In the genomic region with DNA sequence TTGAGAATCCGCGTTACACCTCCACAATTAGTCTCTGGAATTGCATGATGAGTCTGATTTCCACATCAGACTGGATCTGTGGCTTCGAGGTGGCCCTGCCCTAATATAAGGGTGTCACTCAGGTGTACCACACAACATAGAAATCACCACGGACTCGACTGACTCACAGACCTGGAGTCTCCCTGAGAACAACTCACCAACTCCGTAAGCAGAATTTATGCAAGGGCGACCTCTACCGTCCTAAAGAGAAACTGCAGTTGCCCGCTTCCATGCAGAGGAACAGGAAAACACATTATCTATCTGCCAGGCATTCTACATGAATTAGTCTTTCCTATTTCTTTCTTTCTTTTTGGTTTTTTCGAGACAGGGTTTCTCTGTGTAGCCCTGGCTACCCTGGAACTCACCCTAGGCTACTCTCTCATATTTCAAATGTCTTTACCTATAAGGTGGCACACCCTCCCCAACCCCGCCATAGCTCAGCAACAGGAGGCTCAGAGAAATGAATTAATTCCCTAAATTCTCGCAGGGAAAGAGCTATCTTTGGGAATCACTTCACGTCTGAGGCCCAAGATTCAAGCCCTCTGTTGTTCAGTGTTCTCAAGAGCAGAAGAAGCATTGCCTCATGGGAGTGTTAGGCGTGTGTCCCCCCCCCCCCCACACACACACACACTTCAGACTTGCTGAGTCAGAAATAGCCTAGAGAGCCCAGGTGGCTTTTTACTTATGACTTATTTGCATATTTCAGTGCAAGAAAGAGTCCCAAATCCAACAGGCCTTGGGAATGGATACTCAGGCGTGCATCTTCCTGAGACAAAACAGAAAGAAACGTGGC, we compare ENCODE assay signal across 8 mouse cellular contexts. TPM values are rescaled to one million over a fixed set of nuclear protein-coding genes. Genes with fewer than 3 reads are reported as not detected.
A peak's percentile ranks its signal among the peaks of the same experiment; 100 is the strongest.
DNase-seq lines count a peak whose midpoint lies in the region; ATAC-seq and TF ChIP-seq lines count a peak whose summit lies in the region.

No protein-coding gene starts in this region.

- peak; percentile 73 for ATAC-seq in kidney, embryonic 14.5 days (ENCODE audit: low FRiP score, low TSS enrichment)
- ATAC-seq in limb, embryonic 14.5 days (ENCODE audit: low FRiP score, low read depth): peak; percentile 74
- ATAC-seq in midbrain, postnatal 0 days (ENCODE audit: low FRiP score): peak; percentile 55

- H3K27ac ChIP-seq in bone marrow macrophage, adult 2 months (ENCODE audit: insufficient read depth, low read depth, low read length): no peak overlapping the region
- peak overlapping the region; percentile 42; the same call in 1 of the 2 replicates for H3K27ac ChIP-seq in embryonic fibroblast, embryonic 13.5 days (ENCODE audit: insufficient read depth, low read length)
- peak overlapping the region; percentile 87 for H3K27ac ChIP-seq in heart, embryonic 10.5 days
- no peak overlapping the region for H3K27ac ChIP-seq in kidney, embryonic 14.5 days (ENCODE audit: low read depth, low read length)
- H3K27ac ChIP-seq in limb, embryonic 14.5 days (replicated peaks; ENCODE audit: low read depth, low read length): no peak overlapping the region
- peak overlapping the region; percentile 47; the same call in 1 of the 2 replicates for H3K27ac ChIP-seq in midbrain, postnatal 0 days (ENCODE audit: low read depth, low read length)

- H3K36me3 ChIP-seq in heart, embryonic 10.5 days: 0 out of 2 replicates have a peak, but pooled peaks cover 11% of the 10 kb centered on the region
- peaks cover 6% of the 10 kb centered on the region; the same call in 1 of the 2 replicates for H3K36me3 ChIP-seq in kidney, embryonic 14.5 days (ENCODE audit: control insufficient read depth, insufficient read depth, low read length)
- peaks cover 6% of the 10 kb centered on the region; the same call in 1 of the 2 replicates for H3K36me3 ChIP-seq in limb, embryonic 14.5 days (ENCODE audit: control insufficient read depth, insufficient read depth, low read length)
- peaks cover 15% of the 10 kb centered on the region for H3K36me3 ChIP-seq in midbrain, postnatal 0 days (ENCODE audit: insufficient read depth, low read length)

- TF ChIP-seq POLR2A in bone marrow macrophage, adult 2 months (IDR thresholded peaks at IDR 0.05; ENCODE audit: borderline replicate concordance, low read depth, low read length): no peak
- no peak; the same call in 1 of the 2 replicates for TF ChIP-seq POLR2A in embryonic fibroblast, embryonic 13.5 days (IDR thresholded peaks at IDR 0.05; ENCODE audit: low read depth, low read length)
- TF ChIP-seq POLR2A in limb, embryonic 14.5 days (IDR thresholded peaks at IDR 0.05; ENCODE audit: borderline replicate concordance, extremely low read depth, insufficient read depth, insufficient read length): peak; percentile 24; the same call in 1 of the 2 replicates

- no peak overlapping the region for H3K4me3 ChIP-seq in bone marrow macrophage, adult 2 months (ENCODE audit: insufficient read depth, low read length)
- H3K4me3 ChIP-seq in embryonic fibroblast, embryonic 13.5 days (ENCODE audit: insufficient read depth, low read length): peak overlapping the region; percentile 39; the same call in 1 of the 2 replicates
- H3K4me3 ChIP-seq in heart, embryonic 10.5 days: peak overlapping the region; percentile 62
- H3K4me3 ChIP-seq in kidney, embryonic 14.5 days (ENCODE audit: low read length): peak overlapping the region; percentile 29
- peak overlapping the region; percentile 36 for H3K4me3 ChIP-seq in limb, embryonic 14.5 days (replicated peaks; ENCODE audit: low read length)
- peak overlapping the region; percentile 34 for H3K4me3 ChIP-seq in midbrain, postnatal 0 days (ENCODE audit: low read depth, low read length)

- peak overlapping the region; percentile 42; the same call in 1 of the 2 replicates for H3K9ac ChIP-seq in kidney, embryonic 14.5 days (ENCODE audit: low read depth, low read length)
- peak overlapping the region; percentile 54 for H3K9ac ChIP-seq in limb, embryonic 14.5 days (ENCODE audit: low read depth, low read length, severe bottlenecking)
- peak overlapping the region; percentile 48; the same call in 1 of the 2 replicates for H3K9ac ChIP-seq in midbrain, postnatal 0 days (replicated peaks; ENCODE audit: low read length, poor library complexity, severe bottlenecking)

- H3K27me3 ChIP-seq in heart, embryonic 10.5 days (ENCODE audit: insufficient read depth, poor library complexity, severe bottlenecking): no peaks in the 10 kb centered on the region
- no peaks in the 10 kb centered on the region for H3K27me3 ChIP-seq in kidney, embryonic 14.5 days (ENCODE audit: control insufficient read depth, insufficient read depth, low read length)
- H3K27me3 ChIP-seq in limb, embryonic 14.5 days (ENCODE audit: control insufficient read depth, insufficient read depth, low read length): no peaks in the 10 kb centered on the region
- H3K27me3 ChIP-seq in midbrain, postnatal 0 days (ENCODE audit: insufficient read depth, low read length): no peaks in the 10 kb centered on the region

- peaks cover 3% of the 10 kb centered on the region; the same call in 1 of the 2 replicates for H3K4me1 ChIP-seq in bone marrow macrophage, adult 2 months (ENCODE audit: control insufficient read depth, insufficient read depth, low read length)
- peaks cover 2% of the 10 kb centered on the region; the same call in 1 of the 2 replicates for H3K4me1 ChIP-seq in embryonic fibroblast, embryonic 13.5 days (ENCODE audit: control insufficient read depth, insufficient read depth, low read length)
- H3K4me1 ChIP-seq in heart, embryonic 10.5 days: peaks cover 30% of the 10 kb centered on the region
- H3K4me1 ChIP-seq in kidney, embryonic 14.5 days (ENCODE audit: control insufficient read depth, insufficient read depth, low read length): peaks cover 3% of the 10 kb centered on the region; the same call in 1 of the 2 replicates
- H3K4me1 ChIP-seq in limb, embryonic 14.5 days (ENCODE audit: control insufficient read depth, insufficient read depth, low read length): no peaks in the 10 kb centered on the region; the same call in 1 of the 2 replicates
- peaks cover 5% of the 10 kb centered on the region; the same call in 1 of the 2 replicates for H3K4me1 ChIP-seq in midbrain, postnatal 0 days (ENCODE audit: insufficient read depth, low read length)

- DNase-seq in A20 (ENCODE audit: low read depth, low spot score): peak; percentile 88
- peak; percentile 94 for DNase-seq in heart, embryonic 10.5 days (ENCODE audit: low spot score)
- peak; percentile 85 for DNase-seq in limb, embryonic 14.5 days (ENCODE audit: low spot score)
- peak; percentile 86 for DNase-seq in midbrain, postnatal 0 days (ENCODE audit: low spot score)
- peak; percentile 66 to 78 for DNase-seq in spleen, postnatal 14 days (ENCODE audit: low spot score in 2 of 2)

- TF ChIP-seq CTCF in bone marrow macrophage, adult 2 months (IDR thresholded peaks at IDR 0.05; ENCODE audit: low read depth, low read length): peak; percentile 29; the same call in 1 of the 2 replicates
- peak; percentile 39; the same call in 1 of the 2 replicates for TF ChIP-seq CTCF in embryonic fibroblast, embryonic 13.5 days (IDR thresholded peaks at IDR 0.05; ENCODE audit: borderline replicate concordance, insufficient read depth, low read length)
- peak; percentile 96 for TF ChIP-seq CTCF in midbrain, postnatal 0 days (IDR thresholded peaks at IDR 0.05)

- 11% methylated on average over 16 of the region's 16 CpGs for WGBS in heart, embryonic 10.5 days
- 16% methylated on average over 16 of the region's 16 CpGs for WGBS in kidney, embryonic 14.5 days
- 17% methylated on average over 16 of the region's 16 CpGs for WGBS in limb, embryonic 14.5 days
- WGBS in midbrain, postnatal 0 days: 14% methylated on average over 16 of the region's 16 CpGs

- no peaks in the 10 kb centered on the region for H3K9me3 ChIP-seq in heart, embryonic 10.5 days
- H3K9me3 ChIP-seq in kidney, embryonic 14.5 days (ENCODE audit: control insufficient read depth, low read length): no peaks in the 10 kb centered on the region
- no peaks in the 10 kb centered on the region for H3K9me3 ChIP-seq in limb, embryonic 14.5 days (ENCODE audit: control insufficient read depth, low read length)
- H3K9me3 ChIP-seq in midbrain, postnatal 0 days (ENCODE audit: low read length): no peaks in the 10 kb centered on the region

- peak overlapping the region; percentile 40 for H3K4me2 ChIP-seq in kidney, embryonic 14.5 days (replicated peaks; ENCODE audit: low read depth, low read length)
- H3K4me2 ChIP-seq in limb, embryonic 14.5 days (replicated peaks; ENCODE audit: low read depth, low read length, severe bottlenecking): peak overlapping the region; percentile 56
- H3K4me2 ChIP-seq in midbrain, postnatal 0 days (ENCODE audit: low read depth, low read length, poor library complexity, severe bottlenecking): peak overlapping the region; percentile 58

RNA-seq across cellular contexts. Expression of a gene that starts 7.7 kb away (rescaled TPM):
- polyA plus RNA-seq in bone marrow macrophage, adult 2 months (2012; ENCODE audit: insufficient read depth, insufficient read length, missing spikeins): 108 and 144 TPM in 2 replicates
- polyA plus RNA-seq in embryonic fibroblast, embryonic 13.5 days (2011; ENCODE audit: insufficient read length, low read depth, missing spikeins): 164 and 214 TPM in 2 replicates
- polyA plus RNA-seq in heart, embryonic 10.5 days (2016; fragmentation: Nextera tagmentation; extraction: Ambion mirVana): 321 and 398 TPM in 2 replicates
- 359 and 395 TPM in 2 replicates for polyA plus RNA-seq in kidney, embryonic 14.5 days (2014; fragmentation: Nextera tagmentation; extraction: Ambion mirVana)
- 90.9 and 138 TPM in 2 replicates for polyA plus RNA-seq in limb, embryonic 14.5 days (2012; rRNA removed)
- polyA plus RNA-seq in limb, embryonic 14.5 days (2014; fragmentation: Nextera tagmentation; extraction: Ambion mirVana): 327 and 341 TPM in 2 replicates
- 45.3 and 60.0 TPM in 2 replicates for total RNA-seq in midbrain, postnatal 0 days (2014; rRNA removed)
- 273 and 280 TPM in 2 replicates for polyA plus RNA-seq in midbrain, postnatal 0 days (2015; fragmentation: Nextera tagmentation; extraction: Ambion mirVana)

RNA-seq across cellular contexts. Expression of a gene that starts 20.5 kb away (rescaled TPM):
- 27.9 and 36.4 TPM in 2 replicates for polyA plus RNA-seq in bone marrow macrophage, adult 2 months (2012; ENCODE audit: insufficient read depth, insufficient read length, missing spikeins)
- polyA plus RNA-seq in embryonic fibroblast, embryonic 13.5 days (2011; ENCODE audit: insufficient read length, low read depth, missing spikeins): 16.7 and 23.2 TPM in 2 replicates
- polyA plus RNA-seq in heart, embryonic 10.5 days (2016; fragmentation: Nextera tagmentation; extraction: Ambion mirVana): 13.5 and 14.3 TPM in 2 replicates
- 12.5 and 14.6 TPM in 2 replicates for polyA plus RNA-seq in kidney, embryonic 14.5 days (2014; fragmentation: Nextera tagmentation; extraction: Ambion mirVana)
- 16.8 and 24.6 TPM in 2 replicates for polyA plus RNA-seq in limb, embryonic 14.5 days (2012; rRNA removed)
- 16.1 and 16.3 TPM in 2 replicates for polyA plus RNA-seq in limb, embryonic 14.5 days (2014; fragmentation: Nextera tagmentation; extraction: Ambion mirVana)
- 33.4 and 36.6 TPM in 2 replicates for total RNA-seq in midbrain, postnatal 0 days (2014; rRNA removed)
- polyA plus RNA-seq in midbrain, postnatal 0 days (2015; fragmentation: Nextera tagmentation; extraction: Ambion mirVana): 23.8 and 27.4 TPM in 2 replicates

RNA-seq across cellular contexts. Expression of a gene that starts 25.6 kb away (rescaled TPM):
- 58.5 and 66.1 TPM in 2 replicates for polyA plus RNA-seq in bone marrow macrophage, adult 2 months (2012; ENCODE audit: insufficient read depth, insufficient read length, missing spikeins)
- polyA plus RNA-seq in embryonic fibroblast, embryonic 13.5 days (2011; ENCODE audit: insufficient read length, low read depth, missing spikeins): 124 and 145 TPM in 2 replicates
- polyA plus RNA-seq in heart, embryonic 10.5 days (2016; fragmentation: Nextera tagmentation; extraction: Ambion mirVana): 81.1 and 87.1 TPM in 2 replicates
- 75.4 and 128 TPM in 2 replicates for polyA plus RNA-seq in kidney, embryonic 14.5 days (2014; fragmentation: Nextera tagmentation; extraction: Ambion mirVana)
- polyA plus RNA-seq in limb, embryonic 14.5 days (2012; rRNA removed): 110 and 144 TPM in 2 replicates
- 84.1 and 95.3 TPM in 2 replicates for polyA plus RNA-seq in limb, embryonic 14.5 days (2014; fragmentation: Nextera tagmentation; extraction: Ambion mirVana)
- total RNA-seq in midbrain, postnatal 0 days (2014; rRNA removed): 177 and 187 TPM in 2 replicates
- 23.6 and 26.9 TPM in 2 replicates for polyA plus RNA-seq in midbrain, postnatal 0 days (2015; fragmentation: Nextera tagmentation; extraction: Ambion mirVana)

RNA-seq across cellular contexts. Expression of a gene that starts 55.5 kb away (rescaled TPM):
- 56.2 and 66.5 TPM in 2 replicates for polyA plus RNA-seq in bone marrow macrophage, adult 2 months (2012; ENCODE audit: insufficient read depth, insufficient read length, missing spikeins)
- 122 and 144 TPM in 2 replicates for polyA plus RNA-seq in embryonic fibroblast, embryonic 13.5 days (2011; ENCODE audit: insufficient read length, low read depth, missing spikeins)
- polyA plus RNA-seq in heart, embryonic 10.5 days (2016; fragmentation: Nextera tagmentation; extraction: Ambion mirVana): 244 and 290 TPM in 2 replicates
- polyA plus RNA-seq in kidney, embryonic 14.5 days (2014; fragmentation: Nextera tagmentation; extraction: Ambion mirVana): 95.2 and 173 TPM in 2 replicates
- 96.4 and 101 TPM in 2 replicates for polyA plus RNA-seq in limb, embryonic 14.5 days (2012; rRNA removed)
- polyA plus RNA-seq in limb, embryonic 14.5 days (2014; fragmentation: Nextera tagmentation; extraction: Ambion mirVana): 60.0 and 60.2 TPM in 2 replicates
- total RNA-seq in midbrain, postnatal 0 days (2014; rRNA removed): 226 and 229 TPM in 2 replicates
- 235 and 251 TPM in 2 replicates for polyA plus RNA-seq in midbrain, postnatal 0 days (2015; fragmentation: Nextera tagmentation; extraction: Ambion mirVana)

Comparison
In these comparisons a context has a peak if more than half of its experiments do, and no peak if none do; other contexts are left out.
1. H3K27ac ChIP-seq: peak in embryonic fibroblast, embryonic 13.5 days (single experiment), heart, embryonic 10.5 days (single experiment) and midbrain, postnatal 0 days (single experiment); none in bone marrow macrophage, adult 2 months (single experiment), kidney, embryonic 14.5 days (single experiment) and limb, embryonic 14.5 days (single experiment).
2. CTCF ChIP-seq: peak in every context shown above with its lines; median percentile 96 in midbrain, postnatal 0 days; 39 in embryonic fibroblast, embryonic 13.5 days; 29 in bone marrow macrophage, adult 2 months.
3. Peak in every context shown above with its lines, with median percentiles within 50 percentile points of each other: DNase-seq, ATAC-seq, H3K4me2 ChIP-seq and H3K9ac ChIP-seq.